Mouse (Mus musculus) spleen, adult 2 months (tissue): ENCODE measurements at regions not wholly inside any gene's neighbourhood (a gene's known extent, or its start where the extent isn't known, plus 50 kb on each side); places are given as distances from the start of the nearest gene placed in this dataset.

Source experiments
- DNase-seq, 2 experiments: peaks; one replicate each; pipeline versions ENCODE4 v3.0.0 to v3.0.0-alpha.2; 2012 to 2021; ENCODE audit warnings: low spot score in 2 of 2, low read depth in 1 of 2
- H3K27ac ChIP-seq: fragments of 200-500 bp; 2 replicates; pipeline ENCODE4 v1.5.1; 2012; ENCODE audit warnings: low read length, inconsistent platforms; ENCODE audit not compliant: insufficient read depth
- H3K27me3 ChIP-seq: fragments of 200-500 bp; 2 replicates; pipeline ENCODE4 v1.6.1; 2012; ENCODE audit warnings: mild to moderate bottlenecking, moderate library complexity, low read length, inconsistent platforms; ENCODE audit not compliant: control insufficient read depth, insufficient read depth
- H3K36me3 ChIP-seq: fragments of 200-500 bp; 2 replicates; pipeline ENCODE4 v1.6.1; 2012; ENCODE audit warnings: mild to moderate bottlenecking, low read length, inconsistent platforms; ENCODE audit not compliant: control insufficient read depth, insufficient read depth
- H3K4me1 ChIP-seq: fragments of 200-500 bp; 2 replicates; pipeline ENCODE4 v1.6.1; 2011; ENCODE audit warnings: inconsistent platforms; ENCODE audit not compliant: control insufficient read depth, insufficient read depth, insufficient read length
- H3K4me3 ChIP-seq: fragments of 200-500 bp; 2 replicates; pipeline ENCODE4 v1.5.1; 2011; ENCODE audit warnings: mild to moderate bottlenecking, inconsistent platforms; ENCODE audit not compliant: insufficient read depth, insufficient read length; ENCODE audit errors: extremely low read depth
- CTCF ChIP-seq: fragments of 200-500 bp; IDR thresholded peaks from 2 replicates; pipeline ENCODE4 v1.5.1; 2011; ENCODE audit warnings: mild to moderate bottlenecking, inconsistent platforms; ENCODE audit not compliant: insufficient read depth, insufficient read length, insufficient replicate concordance; ENCODE audit errors: extremely low read depth
- POLR2A ChIP-seq: fragments of 200-500 bp; IDR thresholded peaks from 2 replicates; pipeline ENCODE4 v1.6.1; 2011; ENCODE audit warnings: low read depth, low read length, inconsistent platforms
- WGBS: fragments of 180-500 bp; shearing (Covaris S2); methylation state at CpG from one replicate; pipeline ENCODE4 v1.1.7; 2018; 5-methylcytosine and 5-hydroxymethylcytosine counted together

- Histone ChIP-seq H3K4me3 (no peak overlapping the region), H3K36me3 (no peaks in the 10 kb centered on the region), H3K27me3 (no peaks in the 10 kb centered on the region), H3K4me1 (no peaks in the 10 kb centered on the region), H3K27ac (no peak overlapping the region)
- TF ChIP-seq CTCF (no peak), POLR2A (no peak)
- no peak for DNase-seq
- WGBS, result 33% methylated on average over 11 of the region's 11 CpGs
Measured at GRCm38 (mm10) chr14:25272366-25273156, 186.4 kb upstream of the Zmiz1 start.

DNA sequence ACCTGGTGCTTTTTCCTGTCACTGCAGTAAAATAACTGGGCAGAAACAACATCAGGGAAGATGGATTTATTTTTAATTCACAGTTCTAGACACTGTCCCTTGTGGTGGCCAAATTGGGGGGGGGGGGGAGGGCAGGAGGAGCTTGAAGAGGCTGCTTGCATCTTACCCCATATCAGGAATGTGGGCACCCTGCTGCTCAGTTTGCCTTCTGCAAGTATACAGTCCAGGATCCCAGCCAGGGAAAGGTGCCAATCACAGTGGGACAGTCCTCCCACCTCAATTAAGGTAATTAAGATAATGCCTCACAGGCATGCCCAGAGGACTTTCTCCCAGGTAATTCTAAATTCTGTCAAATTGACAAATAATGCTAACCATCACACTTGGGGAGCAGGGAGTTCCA is 179.2 kb upstream of the Zmiz1 start:
- TF ChIP-seq POLR2A (no peak), CTCF (no peak)
- Histone ChIP-seq H3K27me3 (no peaks in the 10 kb centered on the region), H3K36me3 (no peaks in the 10 kb centered on the region), H3K27ac (no peak overlapping the region), H3K4me1 (no peaks in the 10 kb centered on the region), H3K4me3 (no peak overlapping the region)
- DNase-seq, result no peak

DNA sequence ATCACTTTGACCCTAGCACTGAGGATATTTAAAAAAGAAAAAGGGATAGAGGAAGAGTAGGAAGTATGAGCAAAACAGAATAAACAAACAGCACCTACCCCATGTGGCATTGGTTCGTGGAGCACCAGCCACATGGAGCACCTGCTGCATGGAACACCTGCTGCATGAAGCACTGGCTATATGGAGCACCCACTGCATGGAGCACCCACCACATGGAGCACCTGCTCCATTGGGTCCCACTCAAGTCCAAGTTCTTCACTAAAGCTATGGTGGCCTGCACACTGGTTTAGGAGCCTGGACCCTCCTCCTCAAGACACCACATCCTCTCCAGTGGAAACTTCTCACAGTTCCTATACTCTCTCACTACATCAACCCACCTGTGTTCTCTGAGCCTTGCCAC is 166.4 kb upstream of the Zmiz1 start:
- no peak for TF ChIP-seq POLR2A
- no peak for TF ChIP-seq CTCF
- H3K36me3 ChIP-seq, result no peaks in the 10 kb centered on the region
- DNase-seq, result no peak
- no peak overlapping the region for H3K27ac ChIP-seq
- no peaks in the 10 kb centered on the region for H3K4me1 ChIP-seq
- WGBS, result 80% methylated on average over 1 of the region's 1 CpGs
- H3K27me3 ChIP-seq, result no peaks in the 10 kb centered on the region
- H3K4me3 ChIP-seq, result no peak overlapping the region

GRCm38 (mm10) chr14:25294226-25294625 is 164.8 kb upstream of the Zmiz1 start:
- Histone ChIP-seq H3K4me3 (no peak overlapping the region), H3K27ac (no peak overlapping the region), H3K27me3 (no peaks in the 10 kb centered on the region), H3K4me1 (no peaks in the 10 kb centered on the region), H3K36me3 (no peaks in the 10 kb centered on the region)
- DNase-seq, result no peak
- TF ChIP-seq POLR2A (no peak), CTCF (no peak)
- 90% methylated on average over 4 of the region's 4 CpGs for WGBS

DNA sequence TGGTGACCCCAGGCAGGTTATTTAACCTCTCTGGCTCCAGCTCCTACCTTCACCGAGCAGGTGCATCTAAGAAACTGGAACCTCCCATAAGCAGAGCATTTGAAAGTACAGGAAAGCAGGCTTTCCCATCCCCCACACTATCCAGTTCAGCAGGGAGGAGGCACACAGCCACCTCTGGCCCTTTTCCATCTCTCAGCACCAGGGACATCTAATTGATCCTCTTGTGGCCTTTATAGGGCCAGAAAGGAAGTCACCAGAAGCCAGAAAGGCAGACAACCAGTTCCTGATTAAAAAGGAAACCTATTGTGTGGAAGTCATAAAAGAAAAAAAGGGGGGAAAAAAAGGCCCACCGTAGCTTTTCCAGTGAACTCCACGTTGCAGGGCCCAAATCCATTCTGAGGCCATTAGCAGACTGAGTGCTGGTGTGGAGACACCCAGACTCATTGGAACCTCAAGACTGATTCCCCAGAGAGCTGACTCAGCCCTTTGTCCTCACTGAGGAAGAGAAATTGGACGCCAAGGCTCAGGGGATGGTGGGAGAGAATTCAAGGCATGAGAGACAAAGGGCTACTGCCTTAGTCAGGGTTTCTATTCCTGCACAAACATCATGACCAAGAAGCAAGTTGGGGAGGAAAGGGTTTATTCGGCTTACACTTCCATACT is 163.2 kb upstream of the Zmiz1 start:
- Histone ChIP-seq H3K36me3 (no peaks in the 10 kb centered on the region), H3K27ac (no peak overlapping the region), H3K4me1 (no peaks in the 10 kb centered on the region), H3K27me3 (no peaks in the 10 kb centered on the region), H3K4me3 (no peak overlapping the region)
- TF ChIP-seq POLR2A, result no peak
- no peak for TF ChIP-seq CTCF
- DNase-seq, result no peak
- WGBS, result 58% methylated on average over 5 of the region's 5 CpGs

DNA sequence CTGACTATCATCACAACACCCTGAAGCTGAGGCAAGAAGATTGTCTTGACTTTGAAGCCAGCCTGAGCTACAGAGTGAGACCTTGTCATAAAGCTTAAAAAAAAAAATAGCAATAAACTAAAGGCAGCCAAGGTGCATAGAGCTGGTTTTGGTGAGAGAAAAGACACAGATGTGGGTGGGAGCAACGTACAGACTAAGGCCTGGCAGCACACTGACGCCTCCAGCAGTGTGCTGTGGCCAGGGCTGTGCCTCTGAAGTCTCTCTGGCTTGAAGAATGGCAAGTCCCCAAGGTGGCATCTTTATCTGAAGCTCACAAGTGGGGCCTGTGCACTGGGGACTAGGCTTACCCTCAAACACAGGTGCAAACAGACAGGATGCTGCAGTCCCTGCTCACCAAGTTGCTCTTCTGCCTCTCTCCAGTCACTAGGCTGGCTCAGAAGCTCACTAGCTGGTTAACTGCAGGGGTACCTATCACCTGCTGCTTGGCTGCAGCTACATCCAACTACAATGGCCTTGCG is 159.3 kb upstream of the Zmiz1 start:
- Histone ChIP-seq H3K27me3 (no peaks in the 10 kb centered on the region), H3K27ac (no peak overlapping the region)
- WGBS, result 73% methylated on average over 3 of the region's 3 CpGs

GRCm38 (mm10) chr14:25301336-25302031 is 157.5 kb upstream of the Zmiz1 start:
- H3K36me3 ChIP-seq, result no peaks in the 10 kb centered on the region
- H3K4me1 ChIP-seq, result no peaks in the 10 kb centered on the region; the same call in 1 of the 2 replicates
- TF ChIP-seq CTCF, result no peak
- no peaks in the 10 kb centered on the region for H3K27me3 ChIP-seq
- H3K27ac ChIP-seq, result no peak overlapping the region
- WGBS, result 59% methylated on average over 9 of the region's 9 CpGs
- DNase-seq, result no peak
- no peak overlapping the region for H3K4me3 ChIP-seq

More for the DNA sequence above, 159.3 kb upstream of the Zmiz1 start:
- no peak overlapping the region for H3K4me3 ChIP-seq
- H3K4me1 ChIP-seq, result no peaks in the 10 kb centered on the region; the same call in 1 of the 2 replicates
- no peak for DNase-seq
- TF ChIP-seq CTCF (no peak), POLR2A (no peak)
- no peaks in the 10 kb centered on the region for H3K36me3 ChIP-seq
